Mouse (Mus musculus): Measurements from ENCODE around the gene Pde4c.
A peak's percentile ranks its signal among the peaks of the same experiment; 100 is the strongest.

Gene Pde4c

GRCm38 (mm10) chr8:70766571-70767440, 43.3 kb downstream of the Pde4c start:
- DNase-seq (ENCODE audit: low read depth, low spot score), result no peak

GRCm38 (mm10) chr8:70767503-70767902, 44.0 kb downstream of the Pde4c start:
- DNase-seq (ENCODE audit: low read depth, low spot score), result no peak

- no peak for DNase-seq (ENCODE audit: low read depth, low spot score)
These were observed 44.8 kb downstream of the Pde4c start for GRCm38 (mm10) chr8:70768231-70768776.

- DNase-seq (ENCODE audit: low read depth, low spot score), result no peak
These were observed 45.4 kb downstream of the Pde4c start for GRCm38 (mm10) chr8:70768956-70769355.

GRCm38 (mm10) chr8:70769359-70769758, 45.8 kb downstream of the Pde4c start:
- peak; percentile 82 for DNase-seq (ENCODE audit: low read depth, low spot score)

- no peak for DNase-seq (ENCODE audit: low read depth, low spot score)
These were observed 46.3 kb downstream of the Pde4c start for GRCm38 (mm10) chr8:70769858-70770257.

- DNase-seq (ENCODE audit: low read depth, low spot score), result no peak
These were observed 47.2 kb downstream of the Pde4c start for GRCm38 (mm10) chr8:70770748-70771147.

- DNase-seq (ENCODE audit: low read depth, low spot score), result no peak
These were observed 47.7 kb downstream of the Pde4c start for GRCm38 (mm10) chr8:70771217-70771616.

- no peak for DNase-seq (ENCODE audit: low read depth, low spot score)
These were observed 48.6 kb downstream of the Pde4c start for GRCm38 (mm10) chr8:70772075-70772474.

- no peak for DNase-seq (ENCODE audit: low read depth, low spot score)
These were observed 49.4 kb downstream of the Pde4c start for GRCm38 (mm10) chr8:70772890-70773289.

- no peak for DNase-seq (ENCODE audit: low read depth, low spot score)
These were observed 49.9 kb downstream of the Pde4c start for GRCm38 (mm10) chr8:70773410-70773809.

GRCm38 (mm10) chr8:70773833-70774232, 50.3 kb downstream of the Pde4c start:
- DNase-seq (ENCODE audit: low read depth, low spot score), result no peak

- DNase-seq (ENCODE audit: low read depth, low spot score), result no peak
These were observed 51.2 kb downstream of the Pde4c start for GRCm38 (mm10) chr8:70774740-70775139.

GRCm38 (mm10) chr8:70775227-70775626, 51.7 kb downstream of the Pde4c start:
- no peak for DNase-seq (ENCODE audit: low read depth, low spot score)

- no peak for DNase-seq (ENCODE audit: low read depth, low spot score)
These were observed 52.5 kb downstream of the Pde4c start for GRCm38 (mm10) chr8:70775851-70776495.

- peak; percentile 94 for DNase-seq (ENCODE audit: low read depth, low spot score)
These were observed 53.2 kb downstream of the Pde4c start, which contains the start of gene Pik3r2 for GRCm38 (mm10) chr8:70776496-70777444. Pik3r2 (minus strand) TSS chr8:70776713.

- DNase-seq (ENCODE audit: low read depth, low spot score), result no peak
These were observed 56.6 kb downstream of the Pde4c start for GRCm38 (mm10) chr8:70780093-70780492.

GRCm38 (mm10) chr8:70786291-70787050, 63.0 kb downstream of the Pde4c start:
- DNase-seq (ENCODE audit: low read depth, low spot score), result no peak

GRCm38 (mm10) chr8:70787051-70787445, 63.5 kb downstream of the Pde4c start:
- no peak for DNase-seq (ENCODE audit: low read depth, low spot score)

GRCm38 (mm10) chr8:70787941-70788667, 64.6 kb downstream of the Pde4c start:
- no peak for DNase-seq (ENCODE audit: low read depth, low spot score)

All from retina, adult 2 months (tissue).